ENCODE assay signal across 8 mouse cellular contexts in the genomic region with DNA sequence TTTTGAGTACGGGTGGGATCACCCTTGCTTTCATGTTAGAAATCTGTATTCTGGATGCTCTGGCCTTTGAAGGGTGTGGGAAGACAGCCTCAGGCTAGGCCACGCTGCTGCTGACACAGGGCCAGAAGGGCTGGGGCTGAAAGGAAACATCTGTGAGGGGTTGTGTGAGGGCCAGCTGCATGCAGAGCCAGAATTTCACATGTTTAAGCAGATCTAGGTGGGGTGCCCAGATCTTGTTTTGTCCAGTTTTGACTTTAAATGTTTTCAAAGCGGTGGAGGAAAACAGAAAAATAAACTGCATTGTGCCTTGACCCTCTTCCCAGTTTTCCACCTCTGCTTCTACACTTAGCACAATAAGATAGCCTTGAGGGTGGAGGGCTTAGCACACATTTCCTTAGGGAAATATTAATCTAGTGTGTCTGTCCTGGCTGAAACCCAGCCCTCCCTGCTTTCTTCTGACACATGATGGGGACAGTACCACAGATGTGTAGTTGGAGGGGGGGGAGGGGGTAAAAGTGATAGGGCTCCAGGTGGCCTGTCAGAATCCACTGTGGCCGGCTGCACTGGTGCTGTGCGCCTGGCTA. TPM values are rescaled to one million over a fixed set of nuclear protein-coding genes. Genes with fewer than 3 reads are reported as not detected.
A peak's percentile ranks its signal among the peaks of the same experiment; 100 is the strongest.
DNase-seq lines count a peak whose midpoint lies in the region; ATAC-seq lines count a peak whose summit lies in the region.

No protein-coding gene starts in this region.

- peak; percentile 72 for ATAC-seq in limb, embryonic 13.5 days (ENCODE audit: low FRiP score, low read depth)
- ATAC-seq in intestine, embryonic 16.5 days: peak; percentile 87
- ATAC-seq in midbrain, embryonic 15.5 days (replicated peaks): 0 out of 2 replicates have a peak, but pooled peaks have one; percentile 30
- no peak for ATAC-seq in forebrain, embryonic 13.5 days
- no peak for ATAC-seq in granulocyte monocyte progenitor cell, adult 5-6 weeks (replicated peaks; ENCODE audit: poor library complexity, severe bottlenecking)

- intact Hi-C loops in gastrocnemius, postnatal 36 days (cut with DNase I): no loop called here

- H3K9ac ChIP-seq in limb, embryonic 13.5 days: no peak overlapping the region
- no peak overlapping the region for H3K9ac ChIP-seq in intestine, embryonic 16.5 days (ENCODE audit: low read depth, low read length)
- no peak overlapping the region for H3K9ac ChIP-seq in midbrain, embryonic 15.5 days
- no peak overlapping the region for H3K9ac ChIP-seq in forebrain, embryonic 13.5 days

- no peak for DNase-seq in limb, embryonic 10.5 days (ENCODE audit: low spot score)
- DNase-seq in gastrocnemius, postnatal 36 days: peak; percentile 69 to 82
- DNase-seq in left cerebral cortex, adult 18-20 months (ENCODE audit: low spot score in 2 of 2): no peak

- H3K27ac ChIP-seq in limb, embryonic 13.5 days: peak overlapping the region; percentile 28; the same call in 1 of the 2 replicates
- H3K27ac ChIP-seq in limb, embryonic 10.5 days: no peak overlapping the region
- peak overlapping the region; percentile 50 for H3K27ac ChIP-seq in intestine, embryonic 16.5 days (ENCODE audit: low read length)
- peak overlapping the region; percentile 32; the same call in 1 of the 2 replicates for H3K27ac ChIP-seq in midbrain, embryonic 15.5 days
- no peak overlapping the region for H3K27ac ChIP-seq in forebrain, embryonic 13.5 days

- peaks cover 12% of the 10 kb centered on the region for H3K9me3 ChIP-seq in limb, embryonic 13.5 days
- 0 out of 2 replicates have a peak, but pooled peaks cover 5% of the 10 kb centered on the region for H3K9me3 ChIP-seq in limb, embryonic 10.5 days (replicated peaks)
- H3K9me3 ChIP-seq in intestine, embryonic 16.5 days (ENCODE audit: control insufficient read depth, low read length): peaks cover 1% of the 10 kb centered on the region; the same call in 1 of the 2 replicates
- no peaks in the 10 kb centered on the region for H3K9me3 ChIP-seq in midbrain, embryonic 15.5 days
- no peaks in the 10 kb centered on the region for H3K9me3 ChIP-seq in forebrain, embryonic 13.5 days (replicated peaks)

- no peaks in the 10 kb centered on the region for H3K27me3 ChIP-seq in limb, embryonic 13.5 days
- no peaks in the 10 kb centered on the region for H3K27me3 ChIP-seq in limb, embryonic 10.5 days (ENCODE audit: low read depth, poor library complexity, severe bottlenecking)
- H3K27me3 ChIP-seq in intestine, embryonic 16.5 days (replicated peaks; ENCODE audit: control insufficient read depth, insufficient read depth, low read length): no peaks in the 10 kb centered on the region
- H3K27me3 ChIP-seq in midbrain, embryonic 15.5 days (replicated peaks): no peaks in the 10 kb centered on the region
- H3K27me3 ChIP-seq in forebrain, embryonic 13.5 days: no peaks in the 10 kb centered on the region

- WGBS in limb, embryonic 13.5 days: 61% methylated on average over 5 of the region's 5 CpGs
- WGBS in limb, embryonic 10.5 days: 83% methylated on average over 5 of the region's 5 CpGs
- WGBS in intestine, embryonic 16.5 days: 52% methylated on average over 5 of the region's 5 CpGs
- 69% methylated on average over 5 of the region's 5 CpGs for WGBS in midbrain, embryonic 15.5 days
- whole genome bisulfite sequencing in forebrain, embryonic 13.5 days: 82% methylated on average over 5 of the region's 5 CpGs

- peaks cover 15% of the 10 kb centered on the region for H3K4me1 ChIP-seq in limb, embryonic 13.5 days
- no peaks in the 10 kb centered on the region for H3K4me1 ChIP-seq in limb, embryonic 10.5 days
- H3K4me1 ChIP-seq in intestine, embryonic 16.5 days (ENCODE audit: control insufficient read depth, insufficient read depth, low read length): peaks cover 5% of the 10 kb centered on the region; the same call in 1 of the 2 replicates
- H3K4me1 ChIP-seq in midbrain, embryonic 15.5 days: no peaks in the 10 kb centered on the region
- H3K4me1 ChIP-seq in forebrain, embryonic 13.5 days: no peaks in the 10 kb centered on the region

- no peak overlapping the region for H3K4me2 ChIP-seq in limb, embryonic 13.5 days (replicated peaks)
- no peak overlapping the region for H3K4me2 ChIP-seq in intestine, embryonic 16.5 days (ENCODE audit: low read depth, low read length)
- no peak overlapping the region for H3K4me2 ChIP-seq in midbrain, embryonic 15.5 days
- no peak overlapping the region for H3K4me2 ChIP-seq in forebrain, embryonic 13.5 days

- H3K4me3 ChIP-seq in limb, embryonic 13.5 days: no peak overlapping the region
- H3K4me3 ChIP-seq in limb, embryonic 10.5 days: no peak overlapping the region
- H3K4me3 ChIP-seq in intestine, embryonic 16.5 days (ENCODE audit: low read length): no peak overlapping the region
- H3K4me3 ChIP-seq in midbrain, embryonic 15.5 days: no peak overlapping the region
- H3K4me3 ChIP-seq in forebrain, embryonic 13.5 days: no peak overlapping the region

- peaks cover 86% of the 10 kb centered on the region for H3K36me3 ChIP-seq in limb, embryonic 13.5 days
- H3K36me3 ChIP-seq in limb, embryonic 10.5 days: peaks cover 99% of the 10 kb centered on the region
- H3K36me3 ChIP-seq in intestine, embryonic 16.5 days (ENCODE audit: control insufficient read depth, insufficient read depth, low read length): peaks cover 11% of the 10 kb centered on the region
- H3K36me3 ChIP-seq in midbrain, embryonic 15.5 days (replicated peaks): peaks cover 35% of the 10 kb centered on the region
- peaks cover 88% of the 10 kb centered on the region for H3K36me3 ChIP-seq in forebrain, embryonic 13.5 days (ENCODE audit: poor library complexity, severe bottlenecking)

RNA-seq across cellular contexts. Expression of gene Clec3b, which starts 11.8 kb away (rescaled TPM):
- 0.24 and 0.32 TPM in 2 replicates for polyA plus RNA-seq in limb, embryonic 13.5 days (2015; fragmentation: Nextera tagmentation; extraction: Ambion mirVana)
- polyA plus RNA-seq in limb, embryonic 10.5 days (2016; fragmentation: Nextera tagmentation; extraction: Ambion mirVana): 0.20 TPM in 1 of 2 replicates, not detected in the other
- total RNA-seq in gastrocnemius, postnatal 36 days (2021): 10 to 100 TPM; 36.8 to 42.0 TPM
- 0.27 and 0.42 TPM in 2 replicates for polyA plus RNA-seq in intestine, embryonic 16.5 days (2015; fragmentation: Nextera tagmentation; extraction: Ambion mirVana)
- polyA plus RNA-seq in midbrain, embryonic 15.5 days (2015; fragmentation: Nextera tagmentation; extraction: Ambion mirVana): 1.5 and 3.1 TPM in 2 replicates
- 1 to 10 TPM; 2.7 to 3.4 TPM for total RNA-seq in left cerebral cortex, adult 18-20 months (2021)
- polyA plus RNA-seq in forebrain, embryonic 13.5 days (2015; fragmentation: Nextera tagmentation; extraction: Ambion mirVana): 0.17 TPM in 1 of 2 replicates, not detected in the other
- total RNA-seq in granulocyte monocyte progenitor cell, adult 5-6 weeks (2014; fragmentation: Nextera tagmentation): not detected in 2 replicates
- total RNA-seq in granulocyte monocyte progenitor cell, adult 5-6 weeks (2017): not detected in 2 replicates

RNA-seq across cellular contexts. Expression of gene Exosc7, which starts 26.0 kb away (rescaled TPM):
- 97.0 and 99.0 TPM in 2 replicates for polyA plus RNA-seq in limb, embryonic 13.5 days (2015; fragmentation: Nextera tagmentation; extraction: Ambion mirVana)
- polyA plus RNA-seq in limb, embryonic 10.5 days (2016; fragmentation: Nextera tagmentation; extraction: Ambion mirVana): 120 and 148 TPM in 2 replicates
- total RNA-seq in gastrocnemius, postnatal 36 days (2021): 10 to 100 TPM; 16.6 to 19.7 TPM
- polyA plus RNA-seq in intestine, embryonic 16.5 days (2015; fragmentation: Nextera tagmentation; extraction: Ambion mirVana): 130 and 146 TPM in 2 replicates
- 80.1 and 83.7 TPM in 2 replicates for polyA plus RNA-seq in midbrain, embryonic 15.5 days (2015; fragmentation: Nextera tagmentation; extraction: Ambion mirVana)
- total RNA-seq in left cerebral cortex, adult 18-20 months (2021): 10 to 100 TPM; 43.7 to 47.0 TPM
- 110 and 118 TPM in 2 replicates for polyA plus RNA-seq in forebrain, embryonic 13.5 days (2015; fragmentation: Nextera tagmentation; extraction: Ambion mirVana)
- total RNA-seq in granulocyte monocyte progenitor cell, adult 5-6 weeks (2014; fragmentation: Nextera tagmentation): 85.4 and 103 TPM in 2 replicates
- total RNA-seq in granulocyte monocyte progenitor cell, adult 5-6 weeks (2017): 119 and 126 TPM in 2 replicates

RNA-seq across cellular contexts. Expression of gene Zdhhc3, which starts 26.0 kb away (rescaled TPM):
- 68.5 and 70.2 TPM in 2 replicates for polyA plus RNA-seq in limb, embryonic 13.5 days (2015; fragmentation: Nextera tagmentation; extraction: Ambion mirVana)
- 72.8 and 73.9 TPM in 2 replicates for polyA plus RNA-seq in limb, embryonic 10.5 days (2016; fragmentation: Nextera tagmentation; extraction: Ambion mirVana)
- 10 to 100 TPM; 47.5 to 56.3 TPM for total RNA-seq in gastrocnemius, postnatal 36 days (2021)
- polyA plus RNA-seq in intestine, embryonic 16.5 days (2015; fragmentation: Nextera tagmentation; extraction: Ambion mirVana): 75.8 and 76.9 TPM in 2 replicates
- polyA plus RNA-seq in midbrain, embryonic 15.5 days (2015; fragmentation: Nextera tagmentation; extraction: Ambion mirVana): 86.6 and 88.5 TPM in 2 replicates
- 10 to 100 TPM; 65.5 to 66.3 TPM for total RNA-seq in left cerebral cortex, adult 18-20 months (2021)
- polyA plus RNA-seq in forebrain, embryonic 13.5 days (2015; fragmentation: Nextera tagmentation; extraction: Ambion mirVana): 66.8 and 80.7 TPM in 2 replicates
- total RNA-seq in granulocyte monocyte progenitor cell, adult 5-6 weeks (2014; fragmentation: Nextera tagmentation): 66.7 and 68.4 TPM in 2 replicates
- total RNA-seq in granulocyte monocyte progenitor cell, adult 5-6 weeks (2017): 43.1 and 47.1 TPM in 2 replicates

Comparison
In these comparisons a context has a peak if more than half of its experiments do, and no peak if none do; other contexts are left out.
1. H3K27ac ChIP-seq: peak in limb, embryonic 13.5 days (single experiment), intestine, embryonic 16.5 days (single experiment) and midbrain, embryonic 15.5 days (single experiment); none in limb, embryonic 10.5 days (single experiment) and forebrain, embryonic 13.5 days (single experiment).
2. ATAC-seq: peak in limb, embryonic 13.5 days (single experiment), intestine, embryonic 16.5 days (single experiment) and midbrain, embryonic 15.5 days (single experiment); none in forebrain, embryonic 13.5 days (single experiment) and granulocyte monocyte progenitor cell, adult 5-6 weeks (single experiment).
3. DNase-seq: peak in gastrocnemius, postnatal 36 days (2 of 2); none in limb, embryonic 10.5 days (single experiment) and left cerebral cortex, adult 18-20 months (0 of 2).